24 mouse cellular contexts compared by ENCODE assay signal in genomic region chr7:24280031-24280857, GRCm38 (mm10). TPM values are rescaled to one million over a fixed set of nuclear protein-coding genes. Genes with fewer than 3 reads are reported as not detected.
DNase-seq lines count a peak whose midpoint lies in the region; ATAC-seq lines count a peak whose summit lies in the region.
"Had no signal": no experiment of that assay in that cellular context is flagged by ENCODE, and none has a peak within 500 bp of the region (broad histone marks: within the 10 kb centered on the region; RNA-seq: fewer than 3 reads in every experiment).

No protein-coding gene starts in this region.

- no peak overlapping the region for H3K4me3 ChIP-seq in heart, embryonic 10.5 days
- no peak overlapping the region for H3K4me3 ChIP-seq in heart, embryonic 11.5 days (ENCODE audit: low read depth, low read length)
- no peak overlapping the region for H3K4me3 ChIP-seq in midbrain, embryonic 11.5 days (ENCODE audit: low read depth, low read length)
- no peak overlapping the region for H3K4me3 ChIP-seq in midbrain, embryonic 14.5 days (replicated peaks; ENCODE audit: low read depth, low read length)
- H3K4me3 ChIP-seq in ES-E14 (ENCODE audit: insufficient read depth in 1 of 2, low read depth in 1 of 2, low read length in 2 of 2, poor library complexity in 1 of 2, severe bottlenecking in 1 of 2) = peak overlapping the region; percentile 57 to 69
- H3K4me3 ChIP-seq: erythroblast, embryonic 14.5 days; hindbrain, embryonic 13.5 days; kidney, embryonic 15.5 days; limb, embryonic 12.5 days; liver, embryonic 15.5 days; neural tube, embryonic 15.5 days had no signal

- H3K9ac ChIP-seq in heart, embryonic 11.5 days (ENCODE audit: low read depth, low read length) = no peak overlapping the region
- no peak overlapping the region for H3K9ac ChIP-seq in midbrain, embryonic 11.5 days (ENCODE audit: low read length)
- no peak overlapping the region for H3K9ac ChIP-seq in midbrain, embryonic 14.5 days (replicated peaks; ENCODE audit: low read length)
- H3K9ac ChIP-seq in ES-E14 (ENCODE audit: insufficient read depth, low read depth, low read length, poor library complexity, severe bottlenecking) = peak overlapping the region; percentile 77
- H3K9ac ChIP-seq: hindbrain, embryonic 13.5 days; kidney, embryonic 15.5 days; limb, embryonic 12.5 days; liver, embryonic 15.5 days; lung, embryonic 14.5 days; neural tube, embryonic 15.5 days had no signal

- no peak overlapping the region for H3K4me2 ChIP-seq in heart, embryonic 11.5 days
- no peak overlapping the region for H3K4me2 ChIP-seq in midbrain, embryonic 11.5 days
- H3K4me2 ChIP-seq in midbrain, embryonic 14.5 days (ENCODE audit: low read length) = no peak overlapping the region
- H3K4me2 ChIP-seq: hindbrain, embryonic 13.5 days; kidney, embryonic 15.5 days; limb, embryonic 12.5 days; liver, embryonic 15.5 days; lung, embryonic 14.5 days; neural tube, embryonic 15.5 days had no signal

- in situ Hi-C loops in ES-E14 (cut with MboI; ENCODE audit: low sequenced_read_pairs in 2 of 2, unreplicated experiment in 2 of 2) = no loop called here

- DNase-seq in heart, embryonic 10.5 days (ENCODE audit: low spot score) = peak; percentile 59
- peak; percentile 56 for DNase-seq in midbrain, embryonic 11.5 days (ENCODE audit: low spot score, missing footprints)
- no peak for DNase-seq in midbrain, embryonic 14.5 days
- DNase-seq in ES-E14 (ENCODE audit: low read depth, low spot score) = no peak
- DNase-seq in retina, postnatal 1 day = peak; percentile 47
- no peak for DNase-seq in spleen, postnatal 10 days (ENCODE audit: low spot score in 2 of 2)
- DNase-seq: adrenal gland, postnatal 25 days; cerebellum, adult 11-12 months; cerebellum, postnatal 10 days; heart, postnatal 4 days; lung, embryonic 14.5 days; lung, postnatal 14 days; right cerebral cortex, adult 18-20 months; right cerebral cortex, postnatal 4 days; thymus, postnatal 4 days had no signal

- no peaks in the 10 kb centered on the region for H3K27me3 ChIP-seq in heart, embryonic 10.5 days (ENCODE audit: insufficient read depth, poor library complexity, severe bottlenecking)
- no peaks in the 10 kb centered on the region for H3K27me3 ChIP-seq in heart, embryonic 11.5 days (ENCODE audit: control insufficient read depth, insufficient read depth, low read length)
- H3K27me3 ChIP-seq in midbrain, embryonic 11.5 days (ENCODE audit: control insufficient read depth, insufficient read depth, low read length) = no peaks in the 10 kb centered on the region
- H3K27me3 ChIP-seq in midbrain, embryonic 14.5 days (ENCODE audit: control insufficient read depth, insufficient read depth, low read length) = no peaks in the 10 kb centered on the region
- H3K27me3 ChIP-seq: hindbrain, embryonic 13.5 days; kidney, embryonic 15.5 days; limb, embryonic 12.5 days; liver, embryonic 15.5 days; neural tube, embryonic 15.5 days had no signal

- H3K27ac ChIP-seq in heart, embryonic 10.5 days = no peak overlapping the region
- H3K27ac ChIP-seq in heart, embryonic 11.5 days (ENCODE audit: low read depth, low read length) = no peak overlapping the region
- H3K27ac ChIP-seq in midbrain, embryonic 11.5 days (ENCODE audit: low read depth, low read length) = no peak overlapping the region
- no peak overlapping the region for H3K27ac ChIP-seq in midbrain, embryonic 14.5 days (replicated peaks; ENCODE audit: low read depth, low read length)
- H3K27ac ChIP-seq in ES-E14 (ENCODE audit: insufficient read depth, low read depth, low read length, poor library complexity, severe bottlenecking) = peak overlapping the region; percentile 92
- H3K27ac ChIP-seq: hindbrain, embryonic 13.5 days; kidney, embryonic 15.5 days; limb, embryonic 12.5 days; liver, embryonic 15.5 days; neural tube, embryonic 15.5 days had no signal

- peaks cover 16% of the 10 kb centered on the region for H3K36me3 ChIP-seq in heart, embryonic 10.5 days
- H3K36me3 ChIP-seq in heart, embryonic 11.5 days (ENCODE audit: control insufficient read depth, insufficient read depth, low read length) = peaks cover 4% of the 10 kb centered on the region
- peaks cover 2% of the 10 kb centered on the region; the same call in 1 of the 2 replicates for H3K36me3 ChIP-seq in midbrain, embryonic 11.5 days (ENCODE audit: control insufficient read depth, insufficient read depth, low read length)
- H3K36me3 ChIP-seq in midbrain, embryonic 14.5 days (ENCODE audit: control insufficient read depth, insufficient read depth, low read length) = peaks cover under 1% of the 10 kb centered on the region; the same call in 1 of the 2 replicates
- H3K36me3 ChIP-seq in ES-E14 (ENCODE audit: control insufficient read depth, insufficient read depth, low read length, poor library complexity, severe bottlenecking) = no peaks in the 10 kb centered on the region
- H3K36me3 ChIP-seq: liver, embryonic 15.5 days had no signal

- no peaks in the 10 kb centered on the region for H3K4me1 ChIP-seq in heart, embryonic 10.5 days
- H3K4me1 ChIP-seq in heart, embryonic 11.5 days (ENCODE audit: control insufficient read depth, insufficient read depth, low read length) = no peaks in the 10 kb centered on the region
- no peaks in the 10 kb centered on the region for H3K4me1 ChIP-seq in midbrain, embryonic 11.5 days (ENCODE audit: control insufficient read depth, insufficient read depth, low read length)
- no peaks in the 10 kb centered on the region for H3K4me1 ChIP-seq in midbrain, embryonic 14.5 days (ENCODE audit: control insufficient read depth, insufficient read depth, low read length)
- H3K4me1 ChIP-seq in ES-E14 (ENCODE audit: control insufficient read depth in 2 of 2, insufficient read depth in 2 of 2, low read length in 2 of 2, poor library complexity in 1 of 2) = peaks cover 7 to 11% of the 10 kb centered on the region in 2 experiments; a peak in 3 of 4 replicates
- H3K4me1 ChIP-seq: kidney, embryonic 15.5 days; liver, embryonic 15.5 days; neural tube, embryonic 15.5 days had no signal

- 48% methylated on average over 10 of the region's 10 CpGs for WGBS in heart, embryonic 10.5 days
- 50% methylated on average over 10 of the region's 10 CpGs for WGBS in heart, embryonic 11.5 days (ENCODE audit: insufficient replicate concordance)
- 53% methylated on average over 10 of the region's 10 CpGs for WGBS in midbrain, embryonic 11.5 days
- WGBS in midbrain, embryonic 14.5 days = 53% methylated on average over 10 of the region's 10 CpGs

- ATAC-seq in heart, embryonic 11.5 days (replicated peaks; ENCODE audit: insufficient number of reproducible peaks, low FRiP score, low TSS enrichment) = no peak
- ATAC-seq in midbrain, embryonic 11.5 days (ENCODE audit: low FRiP score) = 0 out of 2 replicates have a peak, but pooled peaks have one; percentile 30
- ATAC-seq in midbrain, embryonic 14.5 days (ENCODE audit: low FRiP score, low TSS enrichment) = no peak
- ATAC-seq: forebrain, embryonic 16.5 days; inflammation-experienced regulatory T-cells, adult 6 months had no signal

- H3K9me3 ChIP-seq in heart, embryonic 10.5 days = 0 out of 2 replicates have a peak, but pooled peaks cover 5% of the 10 kb centered on the region
- no peaks in the 10 kb centered on the region for H3K9me3 ChIP-seq in heart, embryonic 11.5 days (replicated peaks; ENCODE audit: control insufficient read depth, low read length)
- H3K9me3 ChIP-seq in midbrain, embryonic 11.5 days (ENCODE audit: control insufficient read depth, low read length) = no peaks in the 10 kb centered on the region
- no peaks in the 10 kb centered on the region for H3K9me3 ChIP-seq in midbrain, embryonic 14.5 days (ENCODE audit: control insufficient read depth, low read length)
- H3K9me3 ChIP-seq in ES-E14 (ENCODE audit: control insufficient read depth, insufficient read depth, low read depth, low read length) = no peaks in the 10 kb centered on the region
- H3K9me3 ChIP-seq: hindbrain, embryonic 13.5 days; kidney, embryonic 15.5 days; limb, embryonic 12.5 days; liver, embryonic 15.5 days; neural tube, embryonic 15.5 days had no signal

RNA-seq across cellular contexts. Expression of gene Zfp93, which starts 10.0 kb away (rescaled TPM):
- polyA plus RNA-seq in heart, embryonic 10.5 days (2016; fragmentation: Nextera tagmentation; extraction: Ambion mirVana) = 5.8 and 6.4 TPM in 2 replicates
- 5.8 and 7.3 TPM in 2 replicates for polyA plus RNA-seq in heart, embryonic 11.5 days (2014; fragmentation: Nextera tagmentation; extraction: Ambion mirVana)
- 7.1 and 8.8 TPM in 2 replicates for polyA plus RNA-seq in midbrain, embryonic 11.5 days (2014; fragmentation: Nextera tagmentation; extraction: Ambion mirVana)
- 5.9 and 8.7 TPM in 2 replicates for polyA plus RNA-seq in midbrain, embryonic 14.5 days (2014; fragmentation: Nextera tagmentation; extraction: Ambion mirVana)
- 4.2 and 4.7 TPM in 2 replicates for total RNA-seq in ES-E14 (2012; rRNA removed)
- polyA plus RNA-seq: erythroblast, embryonic 14.5 days had no signal

RNA-seq across cellular contexts. Expression of gene Zfp61, which starts 20.8 kb away (rescaled TPM):
- 20.7 and 27.2 TPM in 2 replicates for polyA plus RNA-seq in heart, embryonic 10.5 days (2016; fragmentation: Nextera tagmentation; extraction: Ambion mirVana)
- polyA plus RNA-seq in heart, embryonic 11.5 days (2014; fragmentation: Nextera tagmentation; extraction: Ambion mirVana) = 16.4 and 18.1 TPM in 2 replicates
- polyA plus RNA-seq in midbrain, embryonic 11.5 days (2014; fragmentation: Nextera tagmentation; extraction: Ambion mirVana) = 37.1 and 40.8 TPM in 2 replicates
- polyA plus RNA-seq in midbrain, embryonic 14.5 days (2014; fragmentation: Nextera tagmentation; extraction: Ambion mirVana) = 34.2 and 34.3 TPM in 2 replicates
- total RNA-seq in ES-E14 (2012; rRNA removed) = 22.4 and 30.4 TPM in 2 replicates
- polyA plus RNA-seq: erythroblast, embryonic 14.5 days had no signal

RNA-seq across cellular contexts. Expression of gene Zfp108, which starts 25.6 kb away (rescaled TPM):
- polyA plus RNA-seq in heart, embryonic 10.5 days (2016; fragmentation: Nextera tagmentation; extraction: Ambion mirVana) = 1.8 and 2.5 TPM in 2 replicates
- polyA plus RNA-seq in heart, embryonic 11.5 days (2014; fragmentation: Nextera tagmentation; extraction: Ambion mirVana) = 1.5 and 2.1 TPM in 2 replicates
- polyA plus RNA-seq in midbrain, embryonic 11.5 days (2014; fragmentation: Nextera tagmentation; extraction: Ambion mirVana) = 2.5 and 2.7 TPM in 2 replicates
- 6.2 and 6.6 TPM in 2 replicates for polyA plus RNA-seq in midbrain, embryonic 14.5 days (2014; fragmentation: Nextera tagmentation; extraction: Ambion mirVana)
- total RNA-seq in ES-E14 (2012; rRNA removed) = 1.5 and 2.1 TPM in 2 replicates
- polyA plus RNA-seq: erythroblast, embryonic 14.5 days had no signal

RNA-seq across cellular contexts. Expression of gene Zfp94, which starts 36.2 kb away (rescaled TPM):
- polyA plus RNA-seq in heart, embryonic 10.5 days (2016; fragmentation: Nextera tagmentation; extraction: Ambion mirVana) = 7.0 and 10.1 TPM in 2 replicates
- polyA plus RNA-seq in heart, embryonic 11.5 days (2014; fragmentation: Nextera tagmentation; extraction: Ambion mirVana) = 4.6 and 6.1 TPM in 2 replicates
- polyA plus RNA-seq in midbrain, embryonic 11.5 days (2014; fragmentation: Nextera tagmentation; extraction: Ambion mirVana) = 13.0 and 14.3 TPM in 2 replicates
- polyA plus RNA-seq in midbrain, embryonic 14.5 days (2014; fragmentation: Nextera tagmentation; extraction: Ambion mirVana) = 18.9 and 19.2 TPM in 2 replicates
- 5.4 and 8.0 TPM in 2 replicates for total RNA-seq in ES-E14 (2012; rRNA removed)

RNA-seq across cellular contexts. Expression of gene Zfp109, which starts 42.9 kb away (rescaled TPM):
- polyA plus RNA-seq in heart, embryonic 10.5 days (2016; fragmentation: Nextera tagmentation; extraction: Ambion mirVana) = 4.4 and 4.6 TPM in 2 replicates
- 3.6 and 3.9 TPM in 2 replicates for polyA plus RNA-seq in heart, embryonic 11.5 days (2014; fragmentation: Nextera tagmentation; extraction: Ambion mirVana)
- 4.5 and 5.1 TPM in 2 replicates for polyA plus RNA-seq in midbrain, embryonic 11.5 days (2014; fragmentation: Nextera tagmentation; extraction: Ambion mirVana)
- 2.7 and 3.7 TPM in 2 replicates for polyA plus RNA-seq in midbrain, embryonic 14.5 days (2014; fragmentation: Nextera tagmentation; extraction: Ambion mirVana)
- 4.5 and 6.7 TPM in 2 replicates for total RNA-seq in ES-E14 (2012; rRNA removed)
- polyA plus RNA-seq: erythroblast, embryonic 14.5 days had no signal

Comparison
In these comparisons a context has a peak if more than half of its experiments do, and no peak if none do; other contexts are left out.
1. DNase-seq: peak in heart, embryonic 10.5 days (single experiment), midbrain, embryonic 11.5 days (single experiment) and retina, postnatal 1 day (single experiment); none in midbrain, embryonic 14.5 days (single experiment), ES-E14 (single experiment) and spleen, postnatal 10 days (0 of 2).
2. H3K4me3 ChIP-seq: peak in ES-E14 (2 of 2); none in heart, embryonic 10.5 days (single experiment), heart, embryonic 11.5 days (single experiment), midbrain, embryonic 11.5 days (single experiment) and midbrain, embryonic 14.5 days (single experiment).